Mouse (Mus musculus) C2C12 (cell line): ENCODE results near the gene Syngr1. TPM values are rescaled to one million over a fixed set of nuclear protein-coding genes. Genes with fewer than 3 reads are reported as not detected.

ENCODE experiments used
- H3K27me3 ChIP-seq: one replicate; pipeline ENCODE4 v1.6.1; 2011; ENCODE audit not compliant: control insufficient read depth, insufficient read depth, insufficient read length
- H3K36me3 ChIP-seq: one replicate; pipeline ENCODE4 v1.6.1; 2011; ENCODE audit not compliant: control insufficient read depth, insufficient read depth
- H3K4me3 ChIP-seq: one replicate; pipeline ENCODE4 v1.5.1; 2011; ENCODE audit warnings: mild to moderate bottlenecking, control low read depth; ENCODE audit not compliant: poor library complexity, insufficient read depth, severe bottlenecking
- H3K79me2 ChIP-seq: one replicate; pipeline ENCODE4 v1.6.1; 2011; ENCODE audit not compliant: control insufficient read depth, insufficient read depth
- H3K79me3 ChIP-seq: one replicate; pipeline ENCODE4 v1.6.1; 2011; ENCODE audit warnings: low read depth, control low read depth
- H3ac ChIP-seq: one replicate; pipeline ENCODE3; 2011; ENCODE audit warnings: low read depth; ENCODE audit not compliant: control insufficient read depth, insufficient read length
- CEBPB ChIP-seq: IDR thresholded peaks from one replicate; pipeline ENCODE4 v1.6.1; 2011; ENCODE audit warnings: low read depth, mild to moderate bottlenecking, control low read depth, moderate library complexity
- CTCF ChIP-seq: IDR thresholded peaks from one replicate; pipeline ENCODE4 v1.5.1; 2011; ENCODE audit not compliant: control insufficient read depth, insufficient read depth, insufficient read length
- FOSL1 ChIP-seq: IDR thresholded peaks from one replicate; pipeline ENCODE4 v1.8.0; 2011; ENCODE audit warnings: mild to moderate bottlenecking, low read length; ENCODE audit not compliant: poor library complexity, insufficient read depth, severe bottlenecking
- MAX ChIP-seq: IDR thresholded peaks from one replicate; pipeline ENCODE4 v1.6.1; 2011; ENCODE audit warnings: mild to moderate bottlenecking, control low read depth
- MYOD1 ChIP-seq: IDR thresholded peaks from one replicate; pipeline ENCODE4 v1.6.1; 2011; ENCODE audit warnings: low read depth; ENCODE audit not compliant: control insufficient read depth, insufficient read length
- MYOG ChIP-seq: IDR thresholded peaks from one replicate; pipeline ENCODE4 v1.6.1; 2011; ENCODE audit not compliant: control insufficient read depth, insufficient read length; ENCODE audit errors: extremely low read depth
- USF1 ChIP-seq: IDR thresholded peaks from one replicate; pipeline ENCODE4 v1.6.1; 2011; ENCODE audit warnings: low read depth, mild to moderate bottlenecking, control low read depth, moderate library complexity
- polyA plus RNA-seq: library from polyadenylated mRNA; unstranded; fragments of >200 nt; fragmentation: generic; extraction: Trizol; gene quantifications from one replicate; pipeline ENCODE4 v1.2.1, GENCODE M21; 2012; ENCODE audit warnings: missing spikeins

The Syngr1 gene
- polyA plus RNA-seq, 1 experiment, result 7.9 TPM

DNA sequence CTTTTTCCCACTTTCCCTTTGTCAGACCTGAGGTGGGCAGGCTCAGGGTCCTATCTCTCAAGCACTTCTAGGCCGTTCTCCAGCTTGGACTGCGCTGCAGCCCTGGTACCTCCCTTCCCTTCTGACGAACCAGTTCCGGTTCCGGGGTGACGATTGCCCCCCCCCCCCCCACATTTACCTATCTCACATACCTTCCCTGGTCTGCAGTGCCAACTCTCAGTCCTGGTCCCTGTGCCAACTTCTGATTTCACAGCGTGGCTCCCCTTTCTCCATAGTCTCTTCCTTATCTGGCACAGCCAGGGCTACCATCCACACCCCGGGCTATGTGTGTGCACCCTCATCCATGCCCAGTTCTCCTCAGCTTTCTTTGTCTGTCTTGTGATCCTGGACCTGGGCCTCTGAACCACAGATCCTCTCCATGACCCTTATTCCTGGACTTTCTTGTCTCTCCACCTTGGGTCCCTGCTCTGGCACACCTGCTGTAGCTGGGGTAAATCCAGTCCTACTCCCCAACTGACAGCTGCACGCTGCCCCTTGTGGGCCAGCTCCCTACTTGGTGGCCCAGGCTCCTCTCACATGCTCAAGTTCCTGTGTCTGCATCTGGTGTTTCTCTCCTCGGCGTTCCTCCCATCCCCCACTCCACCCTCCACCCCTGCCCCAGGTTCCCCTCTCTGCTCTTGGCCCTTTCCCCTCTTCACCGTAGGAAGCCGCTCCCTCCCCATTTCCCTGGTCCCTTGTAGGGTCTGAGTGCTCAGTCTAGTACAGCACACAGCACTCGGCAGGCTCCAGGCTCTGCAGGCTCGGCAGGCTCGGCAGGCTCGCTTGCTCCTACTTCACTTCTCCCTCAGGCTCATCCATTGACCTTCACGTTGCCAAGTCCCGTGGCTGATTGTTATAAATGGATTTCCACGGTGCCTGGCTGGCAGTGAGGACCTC is 6.1 kb downstream of the Syngr1 start:
- H3K79me3 ChIP-seq, result no peaks in the 10 kb centered on the region
- no peak for TF ChIP-seq USF1
- no peak for TF ChIP-seq FOSL1
- no peak for TF ChIP-seq MAX
- H3K27me3 ChIP-seq, result no peaks in the 10 kb centered on the region
- no peaks in the 10 kb centered on the region for H3K79me2 ChIP-seq
- H3ac ChIP-seq, result no peak overlapping the region
- H3K36me3 ChIP-seq, result no peaks in the 10 kb centered on the region
- H3K4me3 ChIP-seq, result no peak overlapping the region

GRCm38 (mm10) chr15:80097999-80098461 is 6.9 kb downstream of the Syngr1 start:
- H3K79me3 ChIP-seq, result no peaks in the 10 kb centered on the region
- no peak overlapping the region for H3ac ChIP-seq
- H3K4me3 ChIP-seq, result no peak overlapping the region
- H3K27me3 ChIP-seq, result no peaks in the 10 kb centered on the region
- TF ChIP-seq FOSL1 (no peak), CTCF (no peak), MAX (no peak)
- no peaks in the 10 kb centered on the region for H3K79me2 ChIP-seq
- no peaks in the 10 kb centered on the region for H3K36me3 ChIP-seq

DNA sequence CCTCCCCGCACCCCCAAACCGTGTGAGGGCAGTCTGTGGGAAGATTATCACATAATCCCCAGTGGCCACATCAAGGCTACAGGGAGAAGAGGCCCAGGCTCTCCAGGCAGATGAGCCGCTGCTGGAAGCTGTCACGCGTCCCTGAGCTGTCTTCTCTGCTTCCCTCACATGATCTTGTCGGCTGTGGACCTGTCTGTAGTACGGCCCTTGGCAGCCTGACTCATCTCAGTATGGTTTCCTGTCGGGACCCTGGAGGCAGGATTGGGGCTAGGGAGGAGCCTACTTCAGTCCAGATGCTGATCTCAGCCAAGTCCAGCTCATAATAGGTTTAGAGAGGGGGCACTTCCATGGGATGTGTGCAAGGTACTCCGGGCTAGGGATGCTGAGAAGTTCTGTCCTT is 7.7 kb downstream of the Syngr1 start:
- no peaks in the 10 kb centered on the region for H3K27me3 ChIP-seq
- TF ChIP-seq CTCF, result no peak
- no peak for TF ChIP-seq MAX
- TF ChIP-seq CEBPB, result no peak
- peak; percentile 83 for TF ChIP-seq USF1
- no peak for TF ChIP-seq MYOG
- TF ChIP-seq FOSL1, result peak; percentile 39
- TF ChIP-seq MYOD1, result peak; percentile 39
- no peaks in the 10 kb centered on the region for H3K36me3 ChIP-seq
- H3K4me3 ChIP-seq, result no peak overlapping the region
- no peaks in the 10 kb centered on the region for H3K79me3 ChIP-seq
- H3ac ChIP-seq, result peak overlapping the region; percentile 46
- no peaks in the 10 kb centered on the region for H3K79me2 ChIP-seq

- Histone ChIP-seq H3ac (no peak overlapping the region), H3K36me3 (no peaks in the 10 kb centered on the region), H3K27me3 (no peaks in the 10 kb centered on the region), H3K79me2 (no peaks in the 10 kb centered on the region), H3K79me3 (no peaks in the 10 kb centered on the region), H3K4me3 (no peak overlapping the region)
- TF ChIP-seq USF1, result no peak
- TF ChIP-seq CTCF, result no peak
- TF ChIP-seq MYOD1, result no peak
- no peak for TF ChIP-seq CEBPB
- no peak for TF ChIP-seq MYOG
- no peak for TF ChIP-seq MAX
- TF ChIP-seq FOSL1, result no peak
These were observed 8.3 kb downstream of the Syngr1 start for GRCm38 (mm10) chr15:80099477-80099876.

GRCm38 (mm10) chr15:80100196-80100595 is 9.1 kb downstream of the Syngr1 start:
- H3K79me2 ChIP-seq, result no peaks in the 10 kb centered on the region
- H3ac ChIP-seq, result no peak overlapping the region
- TF ChIP-seq FOSL1 (no peak), MYOG (no peak), MYOD1 (no peak), CTCF (no peak), MAX (no peak), CEBPB (no peak), USF1 (no peak)
- no peaks in the 10 kb centered on the region for H3K36me3 ChIP-seq
- no peaks in the 10 kb centered on the region for H3K79me3 ChIP-seq
- no peaks in the 10 kb centered on the region for H3K27me3 ChIP-seq
- H3K4me3 ChIP-seq, result no peak overlapping the region

DNA sequence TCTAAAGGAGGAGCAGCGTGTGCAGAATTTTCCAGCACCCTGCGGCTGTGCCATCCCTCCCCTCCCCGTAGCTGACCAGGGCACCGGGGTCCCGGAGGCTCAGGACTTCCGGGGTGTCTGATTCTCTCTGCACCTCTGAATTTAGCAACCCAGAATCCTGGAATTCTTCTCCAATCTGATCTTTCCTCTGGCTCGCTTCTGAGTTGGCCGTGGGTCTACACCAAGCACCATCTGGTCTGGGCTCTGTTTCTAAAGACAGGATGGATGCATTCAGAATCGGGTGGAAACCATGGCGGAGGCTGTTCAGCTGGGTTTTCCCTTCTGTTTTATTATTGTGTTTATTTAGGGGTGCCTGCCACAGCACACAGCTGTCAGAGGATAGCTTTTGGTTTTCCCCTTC is 9.7 kb downstream of the Syngr1 start:
- H3K27me3 ChIP-seq, result no peaks in the 10 kb centered on the region
- no peaks in the 10 kb centered on the region for H3K79me3 ChIP-seq
- H3K36me3 ChIP-seq, result no peaks in the 10 kb centered on the region
- TF ChIP-seq CTCF (no peak), MYOD1 (no peak), FOSL1 (no peak), MYOG (no peak), USF1 (no peak), CEBPB (no peak), MAX (no peak)
- no peak overlapping the region for H3ac ChIP-seq
- H3K79me2 ChIP-seq, result no peaks in the 10 kb centered on the region
- no peak overlapping the region for H3K4me3 ChIP-seq
